Mouse (Mus musculus): Measurements from ENCODE around the gene Fut8.

GRCm38 (mm10) chr12:77206852-77207251 lies 31.1 kb upstream of the Fut8 start:
- TF ChIP-seq POLR2A (IDR thresholded peaks at IDR 0.05; ENCODE audit: borderline replicate concordance, control insufficient read depth, low read depth, low read length) (no peak), CTCF (IDR thresholded peaks at IDR 0.05; ENCODE audit: control insufficient read depth, insufficient read depth, low read length) (no peak)

All from bone marrow, adult 2 months (tissue).